Mouse (Mus musculus) kidney, embryonic 14.5 days (tissue): ENCODE data around the gene Itpk1. TPM values are rescaled to one million over a fixed set of nuclear protein-coding genes. Genes with fewer than 3 reads are reported as not detected.
"Not testable (repeated sequence)": the region's sequence is repeated elsewhere in the genome, so short reads cannot be mapped to it uniquely, and the experiment has no call there.

Experiments used
- ATAC-seq: fragments of 200-750 bp; cut with Nextera tagmentation; 2 replicates; pipeline ENCODE4 v1.8.0; 2017; ENCODE audit warnings: moderate number of reproducible peaks, mild to moderate bottlenecking, moderate TSS enrichment, moderate library complexity; ENCODE audit not compliant: low FRiP score, low TSS enrichment
- H3K27ac ChIP-seq: fragments of 300-500 bp; sonication (generic); 2 replicates; pipeline ENCODE4 v1.5.1; 2014; ENCODE audit warnings: low read depth, mild to moderate bottlenecking, low read length, moderate library complexity, mixed read lengths
- H3K27me3 ChIP-seq: fragments of 300-500 bp; sonication (generic); 2 replicates; pipeline ENCODE4 v1.6.1; 2014; ENCODE audit warnings: mild to moderate bottlenecking, low read length; ENCODE audit not compliant: control insufficient read depth, insufficient read depth
- H3K36me3 ChIP-seq: fragments of 300-500 bp; sonication (generic); 2 replicates; pipeline ENCODE4 v1.6.1; 2014; ENCODE audit warnings: low read length, mixed read lengths; ENCODE audit not compliant: control insufficient read depth, insufficient read depth
- H3K4me1 ChIP-seq: fragments of 300-500 bp; sonication (generic); 2 replicates; pipeline ENCODE4 v1.6.1; 2014; ENCODE audit warnings: low read length, mixed read lengths; ENCODE audit not compliant: control insufficient read depth, insufficient read depth
- H3K4me2 ChIP-seq: fragments of 300-500 bp; sonication (generic); replicated peaks from 2 replicates; pipeline ENCODE4 v1.6.1; 2014; ENCODE audit warnings: low read depth, mild to moderate bottlenecking, low read length
- H3K4me3 ChIP-seq: fragments of 300-500 bp; sonication (generic); 2 replicates; pipeline ENCODE4 v1.5.1; 2014; ENCODE audit warnings: mild to moderate bottlenecking, low read length
- H3K9ac ChIP-seq: fragments of 300-500 bp; sonication (generic); 2 replicates; pipeline ENCODE4 v1.6.1; 2014; ENCODE audit warnings: low read depth, mild to moderate bottlenecking, low read length, moderate library complexity
- H3K9me3 ChIP-seq: fragments of 300-500 bp; sonication (generic); 2 replicates; pipeline ENCODE4 v1.6.1; 2016; ENCODE audit warnings: low read length; ENCODE audit not compliant: control insufficient read depth
- WGBS: fragments of 180-500 bp; shearing (Covaris S2); extraction: QIAGEN DNeasy Blood & Tissue Kit; methylation state at CpG from one replicate; pipeline ENCODE4 v1.1.7; 2014; 5-methylcytosine and 5-hydroxymethylcytosine counted together
- polyA plus RNA-seq: library from polyadenylated mRNA; unstranded; fragments of >200 nt; fragmentation: Nextera tagmentation; extraction: Ambion mirVana; gene quantifications from 2 replicates; pipeline ENCODE4 v1.2.1, GENCODE M21; 2014

The Itpk1 gene
- polyA plus RNA-seq, 1 experiment from 2014 or later: 18.4 TPM

GRCm38 (mm10) chr12:102633083-102633501, 71.6 kb downstream of the Itpk1 start:
- no peaks in the 10 kb centered on the region for H3K27me3 ChIP-seq
- H3K36me3 ChIP-seq: no peaks in the 10 kb centered on the region
- no peak overlapping the region for H3K4me2 ChIP-seq
- WGBS: 32% methylated on average over 4 of the region's 4 CpGs
- H3K9me3 ChIP-seq: no peaks in the 10 kb centered on the region
- H3K27ac ChIP-seq: no peak overlapping the region
- peaks cover 11% of the 10 kb centered on the region; the same call in 1 of the 2 replicates for H3K4me1 ChIP-seq
- no peak overlapping the region for H3K9ac ChIP-seq
- no peak overlapping the region for H3K4me3 ChIP-seq
- peak; percentile 48; the same call in 1 of the 2 replicates for ATAC-seq

DNA sequence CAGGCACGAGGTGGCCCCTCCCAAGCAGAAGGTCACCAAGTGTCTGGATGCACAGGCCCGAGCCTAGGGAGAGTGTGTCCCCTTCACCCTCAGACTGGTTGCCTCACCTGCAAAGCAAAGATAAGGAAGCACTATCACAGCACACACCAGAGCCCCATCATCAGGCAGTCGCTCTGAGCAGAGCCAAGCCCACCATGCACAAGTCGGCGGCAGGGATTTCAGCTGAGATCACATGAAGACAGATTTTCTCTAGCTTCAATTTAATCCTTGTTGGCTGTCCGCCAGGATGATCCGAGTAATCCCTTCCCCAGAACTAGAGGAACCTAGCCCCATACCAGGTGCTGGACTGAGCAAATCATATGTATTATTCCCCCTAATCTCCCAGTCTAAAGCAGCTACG, 73.0 kb downstream of the Itpk1 start:
- no peak overlapping the region for H3K9ac ChIP-seq
- 80% methylated on average over 8 of the region's 8 CpGs for WGBS
- no peak overlapping the region for H3K4me3 ChIP-seq
- H3K36me3 ChIP-seq: no peaks in the 10 kb centered on the region
- H3K27ac ChIP-seq: no peak overlapping the region
- H3K9me3 ChIP-seq: no peaks in the 10 kb centered on the region
- H3K4me2 ChIP-seq: no peak overlapping the region
- no peaks in the 10 kb centered on the region for H3K27me3 ChIP-seq
- ATAC-seq: no peak
- peaks cover 11% of the 10 kb centered on the region; the same call in 1 of the 2 replicates for H3K4me1 ChIP-seq

GRCm38 (mm10) chr12:102630471-102630870, 74.3 kb downstream of the Itpk1 start:
- ATAC-seq, H3K9ac ChIP-seq, H3K36me3 ChIP-seq, H3K4me3 ChIP-seq, H3K27me3 ChIP-seq, H3K9me3 ChIP-seq, H3K4me2 ChIP-seq, H3K27ac ChIP-seq: not testable (repeated sequence)
- H3K4me1 ChIP-seq: peaks cover 11% of the 10 kb centered on the region; the same call in 1 of the 2 replicates
- WGBS: 93% methylated on average over 9 of the region's 9 CpGs

DNA sequence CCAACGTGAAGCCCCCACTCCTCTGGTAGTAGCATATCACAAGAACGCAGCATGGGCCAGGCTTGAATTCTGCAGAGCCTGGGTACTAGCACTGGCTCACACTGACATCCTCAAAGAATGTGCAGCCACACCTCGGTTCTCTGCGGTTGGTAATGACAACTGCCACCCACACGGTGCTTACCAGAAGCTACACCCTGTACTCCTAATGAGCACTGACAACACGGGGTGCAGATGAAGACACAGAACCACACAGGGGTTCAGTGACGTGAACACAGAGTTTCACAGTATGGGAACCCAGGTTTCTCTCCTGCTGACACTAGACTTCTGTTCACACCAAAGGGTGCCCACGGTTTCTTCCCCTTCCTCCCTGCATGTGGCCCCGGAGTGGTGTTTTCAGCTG, 76.5 kb downstream of the Itpk1 start:
- no peak for ATAC-seq
- Histone ChIP-seq H3K4me2 (no peak overlapping the region), H3K36me3 (no peaks in the 10 kb centered on the region), H3K27me3 (no peaks in the 10 kb centered on the region), H3K9ac (no peak overlapping the region; the same call in 1 of the 2 replicates), H3K4me1 (0 out of 2 replicates have a peak, but pooled peaks cover 3% of the 10 kb centered on the region), H3K4me3 (no peak overlapping the region), H3K27ac (no peak overlapping the region), H3K9me3 (no peaks in the 10 kb centered on the region)
- 50% methylated on average over 9 of the region's 9 CpGs for WGBS

DNA sequence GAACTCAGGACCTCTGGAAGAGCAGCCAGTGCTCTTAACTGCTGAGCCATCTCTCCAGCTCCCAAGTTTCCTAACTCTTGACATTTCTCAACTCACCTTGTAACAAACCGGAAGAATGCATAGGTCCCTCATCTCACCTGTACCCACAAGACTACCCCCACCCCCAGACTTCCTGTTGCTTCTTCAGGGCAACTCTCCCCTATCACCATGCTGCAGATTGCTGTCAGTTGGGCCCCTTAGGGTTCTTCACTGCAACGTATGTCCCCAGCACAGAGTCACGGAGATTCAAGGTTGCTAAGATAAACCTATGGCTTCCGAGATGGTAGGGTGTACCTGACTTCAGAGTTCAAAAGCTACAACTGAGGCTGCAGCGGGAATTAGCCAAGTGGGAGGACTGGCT, 77.2 kb downstream of the Itpk1 start:
- H3K4me2 ChIP-seq: no peak overlapping the region
- no peaks in the 10 kb centered on the region for H3K27me3 ChIP-seq
- 87% methylated on average over 5 of the region's 5 CpGs for WGBS
- no peaks in the 10 kb centered on the region for H3K4me1 ChIP-seq
- no peak overlapping the region for H3K9ac ChIP-seq
- no peaks in the 10 kb centered on the region for H3K9me3 ChIP-seq
- no peak overlapping the region for H3K27ac ChIP-seq
- H3K4me3 ChIP-seq: no peak overlapping the region
- H3K36me3 ChIP-seq: no peaks in the 10 kb centered on the region
- ATAC-seq: no peak

DNA sequence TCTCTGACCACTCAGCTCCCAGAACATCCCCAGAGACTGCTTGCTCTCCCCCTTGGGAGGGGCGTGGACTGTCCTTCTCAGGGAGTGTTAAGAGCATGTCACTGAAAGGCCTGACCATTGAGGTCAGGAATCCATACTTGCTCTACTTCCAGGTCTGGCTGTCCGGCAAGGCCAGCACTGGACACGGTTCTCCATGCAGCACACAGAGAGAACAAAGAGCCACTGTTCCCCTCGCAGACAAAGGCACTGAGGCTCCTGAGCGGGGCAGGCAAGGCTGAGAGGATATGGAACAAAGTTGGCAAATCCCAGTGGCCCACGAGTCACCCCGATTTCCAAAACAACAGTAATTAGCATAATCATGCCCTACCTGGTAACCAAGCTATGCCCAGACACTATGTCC, 77.9 kb downstream of the Itpk1 start:
- 69% methylated on average over 7 of the region's 7 CpGs for WGBS
- Histone ChIP-seq H3K4me1 (no peaks in the 10 kb centered on the region), H3K4me3 (no peak overlapping the region), H3K9me3 (no peaks in the 10 kb centered on the region), H3K4me2 (no peak overlapping the region), H3K27me3 (no peaks in the 10 kb centered on the region), H3K9ac (no peak overlapping the region), H3K36me3 (no peaks in the 10 kb centered on the region), H3K27ac (no peak overlapping the region)
- ATAC-seq: no peak

GRCm38 (mm10) chr12:102625717-102626116, 79.0 kb downstream of the Itpk1 start:
- H3K4me2 ChIP-seq: no peak overlapping the region
- H3K9ac ChIP-seq: no peak overlapping the region
- no peak overlapping the region for H3K27ac ChIP-seq
- no peak overlapping the region for H3K4me3 ChIP-seq
- no peaks in the 10 kb centered on the region for H3K27me3 ChIP-seq
- no peaks in the 10 kb centered on the region for H3K9me3 ChIP-seq
- WGBS: 83% methylated on average over 6 of the region's 6 CpGs
- no peak for ATAC-seq
- H3K36me3 ChIP-seq: no peaks in the 10 kb centered on the region
- H3K4me1 ChIP-seq: no peaks in the 10 kb centered on the region

DNA sequence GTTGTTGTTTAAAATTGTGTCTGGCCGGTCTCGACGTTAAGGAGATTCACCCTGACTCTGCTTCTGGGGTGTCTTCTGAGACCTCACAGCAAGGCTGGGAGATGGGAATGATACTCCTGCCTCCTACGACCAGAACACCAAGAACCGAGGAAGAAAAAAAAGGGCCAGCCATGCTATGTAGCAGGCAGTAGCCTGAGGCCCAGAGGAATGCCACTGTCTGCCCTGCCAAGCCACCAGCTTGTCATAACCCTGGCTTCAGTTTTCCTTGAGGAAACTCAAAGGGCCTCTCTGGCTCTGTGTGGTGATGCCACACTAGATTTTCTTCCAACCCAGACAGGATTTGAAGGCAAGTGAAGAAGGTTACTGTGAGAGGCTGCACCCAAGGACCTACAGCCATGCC, 79.6 kb downstream of the Itpk1 start:
- 64% methylated on average over 5 of the region's 5 CpGs for WGBS
- no peak overlapping the region for H3K9ac ChIP-seq
- no peak for ATAC-seq
- no peaks in the 10 kb centered on the region for H3K4me1 ChIP-seq
- H3K27me3 ChIP-seq: no peaks in the 10 kb centered on the region
- H3K9me3 ChIP-seq: no peaks in the 10 kb centered on the region
- H3K4me3 ChIP-seq: no peak overlapping the region
- no peak overlapping the region for H3K27ac ChIP-seq
- no peaks in the 10 kb centered on the region for H3K36me3 ChIP-seq
- H3K4me2 ChIP-seq: no peak overlapping the region

GRCm38 (mm10) chr12:102623827-102624226, 80.9 kb downstream of the Itpk1 start:
- no peaks in the 10 kb centered on the region for H3K36me3 ChIP-seq
- no peak overlapping the region for H3K9ac ChIP-seq
- no peak overlapping the region for H3K4me2 ChIP-seq
- H3K27ac ChIP-seq: no peak overlapping the region
- H3K4me3 ChIP-seq: no peak overlapping the region
- peaks cover 8% of the 10 kb centered on the region; the same call in 1 of the 2 replicates for H3K4me1 ChIP-seq
- no peaks in the 10 kb centered on the region for H3K27me3 ChIP-seq
- no peak for ATAC-seq
- no peaks in the 10 kb centered on the region for H3K9me3 ChIP-seq
- 85% methylated on average over 9 of the region's 9 CpGs for whole genome bisulfite sequencing
